Mouse (Mus musculus) urinary bladder, adult 18-20 months (tissue): Measurements from ENCODE around the gene Cacna1i.

Source experiments
- DNase-seq, 2 experiments: peaks; one replicate each; pipeline ENCODE4 v3.0.0; 2022; ENCODE audit warnings: low spot score in 2 of 2, mixed read lengths in 2 of 2

The Cacna1i gene

GRCm38 (mm10) chr15:80401387-80401898, 114.4 kb downstream of the Cacna1i start:
- no peak for DNase-seq

- DNase-seq = no peak
Measured at GRCm38 (mm10) chr15:80401980-80402379, 114.9 kb downstream of the Cacna1i start.

GRCm38 (mm10) chr15:80407873-80408272, 120.8 kb downstream of the Cacna1i start:
- DNase-seq = no peak

GRCm38 (mm10) chr15:80410661-80411060, 123.6 kb downstream of the Cacna1i start:
- no peak for DNase-seq

GRCm38 (mm10) chr15:80413070-80413469, 126.0 kb downstream of the Cacna1i start:
- DNase-seq = no peak

- DNase-seq = no peak
Measured at GRCm38 (mm10) chr15:80413988-80414721, 127.1 kb downstream of the Cacna1i start.

GRCm38 (mm10) chr15:80415132-80415531, 128.1 kb downstream of the Cacna1i start:
- DNase-seq = no peak

GRCm38 (mm10) chr15:80417066-80417465, 130.0 kb downstream of the Cacna1i start:
- no peak for DNase-seq

- no peak for DNase-seq
Measured at GRCm38 (mm10) chr15:80418146-80418545, 131.1 kb downstream of the Cacna1i start.

- DNase-seq = no peak
Measured at GRCm38 (mm10) chr15:80430324-80430723, 143.3 kb downstream of the Cacna1i start.

- DNase-seq = no peak
Measured at GRCm38 (mm10) chr15:80436961-80437360, 149.9 kb downstream of the Cacna1i start.

GRCm38 (mm10) chr15:80437996-80438395, 151.0 kb downstream of the Cacna1i start:
- DNase-seq = no peak

GRCm38 (mm10) chr15:80438423-80438822, 151.4 kb downstream of the Cacna1i start:
- DNase-seq = no peak

- no peak for DNase-seq
Measured at GRCm38 (mm10) chr15:80440195-80440594, 153.2 kb downstream of the Cacna1i start.

- no peak for DNase-seq
Measured at GRCm38 (mm10) chr15:80445956-80446687, 159.1 kb downstream of the Cacna1i start.
